Mouse (Mus musculus): ENCODE results near the gene Plch2.

DNA sequence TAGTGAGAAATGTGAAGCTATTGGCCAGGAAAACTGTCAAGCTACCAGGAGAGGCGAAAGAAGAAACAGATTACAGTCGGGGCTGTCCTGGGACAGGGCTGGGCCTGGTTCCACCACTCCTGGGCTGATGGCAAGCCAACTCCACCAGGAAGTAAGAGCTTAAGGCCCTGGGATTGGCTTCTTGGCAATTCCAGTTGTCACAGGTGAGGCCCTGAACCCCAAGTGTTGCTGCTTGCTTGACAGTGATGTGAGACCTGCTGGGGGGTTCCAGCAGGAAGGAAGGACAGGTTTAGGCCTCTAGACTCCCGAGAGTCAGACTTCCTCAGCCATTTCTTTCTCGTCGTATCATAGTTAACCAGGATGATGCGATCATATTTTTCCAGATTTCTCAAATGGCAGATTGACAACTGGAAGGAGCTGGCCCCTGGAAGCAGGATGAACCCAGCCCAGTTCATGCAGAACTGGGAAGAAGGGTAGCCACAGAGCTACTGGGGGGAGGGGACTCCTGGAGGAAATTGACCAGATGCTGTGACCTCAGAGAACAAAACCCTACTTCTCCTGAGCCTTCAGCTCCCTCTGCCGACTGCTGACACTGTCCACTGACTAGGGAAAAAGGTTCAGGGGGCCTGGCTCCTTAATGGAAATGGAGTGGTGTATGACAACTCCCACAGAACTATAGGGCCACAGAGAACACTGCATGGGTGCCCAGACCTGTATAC is 37.0 kb upstream of the Plch2 start:
- TF ChIP-seq POLR2A (IDR thresholded peaks at IDR 0.05; ENCODE audit: insufficient read depth, low read length) (no peak), CTCF (IDR thresholded peaks at IDR 0.05; ENCODE audit: low read depth, low read length) (no peak), EP300 (IDR thresholded peaks at IDR 0.05; ENCODE audit: insufficient read depth, low read depth, low read length) (no peak)
